Mouse (Mus musculus): ENCODE data around the gene Zpbp. TPM values are rescaled to one million over a fixed set of nuclear protein-coding genes. Genes with fewer than 3 reads are reported as not detected.
A peak's percentile ranks its signal among the peaks of the same experiment; 100 is the strongest.

Zpbp gene
- 0.29 and 0.31 TPM in 2 replicates for polyA plus RNA-seq (2012; rRNA removed)

DNA sequence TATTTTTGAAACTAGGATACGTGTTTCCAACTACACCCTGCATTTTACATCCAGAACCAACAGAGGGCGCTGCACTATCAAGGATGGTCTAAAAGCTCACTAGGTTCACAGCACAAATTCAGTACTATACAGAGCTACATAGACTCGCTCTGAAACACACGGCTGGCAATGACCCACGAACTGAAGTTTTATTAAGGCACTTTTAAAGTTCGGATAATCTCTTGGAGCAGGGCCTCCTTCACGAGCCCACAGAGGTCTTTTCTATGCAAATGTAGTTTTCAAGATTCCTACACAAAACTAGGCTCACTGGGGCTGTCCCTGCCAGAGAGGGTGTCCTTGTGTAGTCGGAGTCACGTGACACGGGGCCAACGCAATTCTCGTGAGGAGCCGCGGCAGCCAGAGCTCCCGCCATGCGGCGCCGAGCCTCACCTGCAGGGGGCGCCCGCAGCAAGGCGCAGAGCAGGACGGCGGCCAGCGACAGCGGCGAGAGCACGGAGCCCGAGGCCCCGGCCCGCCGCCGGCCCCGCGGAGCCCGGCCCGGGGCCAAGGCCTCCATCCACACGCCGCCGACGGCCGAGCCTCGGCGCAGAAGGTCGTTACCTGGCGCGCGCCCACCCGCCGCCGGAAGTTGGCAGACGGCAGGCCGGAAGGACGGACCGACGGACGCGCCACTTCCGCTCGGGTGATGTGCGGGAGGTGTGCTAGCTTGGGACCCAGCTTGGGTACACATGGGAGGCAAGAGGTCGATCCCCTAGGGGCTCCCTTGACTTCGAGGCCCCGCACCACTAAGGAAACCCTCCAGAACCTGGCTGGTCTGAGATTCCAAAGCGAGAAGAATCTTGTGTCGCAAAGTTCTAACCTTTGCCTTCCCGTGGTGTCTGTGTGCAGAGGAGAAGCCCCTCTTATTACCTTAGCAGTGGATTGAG lies at the start of gene Zpbp, which contains the start of gene Spata48:
TSS of gene Zpbp (minus strand) at position 774 of the 926 bp plus-strand sequence.
TSS of gene Spata48 (plus strand) at position 460 of the 926 bp plus-strand sequence.
- DNase-seq (ENCODE audit: low spot score) = peak; percentile 87

DNA sequence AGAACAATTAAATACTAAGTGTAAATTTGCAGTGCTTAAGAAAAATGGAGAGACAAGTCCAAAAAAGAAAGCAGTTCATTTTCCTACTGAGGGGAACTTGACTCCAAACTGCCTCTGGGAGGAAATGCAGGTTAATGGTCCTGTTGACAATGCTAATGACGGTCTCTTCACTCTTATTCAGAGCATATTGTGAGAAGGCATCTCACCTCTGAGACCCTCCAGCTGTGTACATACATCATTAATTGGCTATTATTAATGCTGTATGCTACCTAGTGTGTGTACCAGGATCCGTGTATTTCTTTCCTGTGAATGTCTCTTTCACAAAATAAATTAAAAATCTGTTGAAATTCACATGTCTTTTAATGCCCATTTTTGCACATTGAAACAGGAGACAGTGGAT lies 47.2 kb upstream of the Zpbp start:
- no peak for DNase-seq (ENCODE audit: low spot score)

DNA sequence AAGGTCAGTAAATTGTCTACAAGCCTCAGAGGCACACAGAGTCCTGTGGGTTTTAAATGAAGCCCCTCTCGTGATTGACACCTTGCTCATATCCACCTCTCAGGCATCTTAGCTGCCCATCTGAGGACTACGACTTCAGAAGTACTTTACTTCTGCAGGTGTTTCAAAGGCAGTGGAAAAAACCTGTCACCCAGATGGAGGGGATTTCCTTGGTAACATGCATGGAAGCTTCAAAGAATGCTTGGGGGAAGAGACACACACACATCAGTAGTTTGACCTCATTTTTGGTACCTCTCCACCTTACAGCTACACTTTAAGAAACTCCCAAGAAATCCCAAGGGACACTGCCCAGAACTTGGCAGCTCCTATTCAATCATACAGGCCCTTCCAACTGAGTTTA lies 44.0 kb upstream of the Zpbp start:
- no peak for DNase-seq (ENCODE audit: low spot score)

DNA sequence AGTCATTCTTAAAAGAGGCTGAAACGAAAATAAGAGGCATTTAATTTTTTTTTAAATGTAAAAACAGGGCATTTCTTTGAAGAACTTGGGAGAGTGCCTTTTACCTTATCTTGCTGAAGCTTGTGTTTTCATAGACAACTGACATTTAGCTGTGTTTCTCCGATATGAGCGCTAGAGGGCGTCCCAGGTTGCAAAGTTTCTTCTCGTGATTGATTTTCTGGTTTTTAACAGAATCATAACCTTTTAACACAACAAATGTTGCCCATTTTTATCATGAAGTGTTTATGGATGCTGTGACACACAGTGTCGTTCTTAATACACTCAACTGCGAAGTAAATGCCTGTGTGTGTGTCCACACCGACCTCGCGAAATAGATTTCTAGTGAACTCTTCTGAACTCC lies 37.7 kb upstream of the Zpbp start:
- DNase-seq (ENCODE audit: low spot score) = no peak

DNA sequence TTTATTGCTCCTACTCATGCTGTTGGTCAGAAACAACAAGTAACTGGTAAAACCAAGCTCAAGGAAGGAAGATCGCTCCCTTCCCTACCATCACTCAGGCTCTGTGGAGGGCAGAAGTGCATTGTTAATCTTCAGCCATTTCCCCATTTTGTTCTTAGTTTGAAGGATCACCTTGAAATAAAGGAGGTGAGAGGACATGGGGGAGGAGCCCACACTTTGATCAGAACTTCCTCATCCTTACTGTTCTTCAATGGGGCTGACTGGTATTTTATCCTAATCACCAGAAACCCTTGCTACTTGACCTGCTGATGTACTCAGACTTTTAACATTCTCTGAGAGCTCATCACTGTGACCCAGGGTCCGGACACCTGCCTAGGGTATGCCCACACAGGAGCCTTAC lies 33.5 kb upstream of the Zpbp start:
- DNase-seq (ENCODE audit: low spot score) = no peak

DNA sequence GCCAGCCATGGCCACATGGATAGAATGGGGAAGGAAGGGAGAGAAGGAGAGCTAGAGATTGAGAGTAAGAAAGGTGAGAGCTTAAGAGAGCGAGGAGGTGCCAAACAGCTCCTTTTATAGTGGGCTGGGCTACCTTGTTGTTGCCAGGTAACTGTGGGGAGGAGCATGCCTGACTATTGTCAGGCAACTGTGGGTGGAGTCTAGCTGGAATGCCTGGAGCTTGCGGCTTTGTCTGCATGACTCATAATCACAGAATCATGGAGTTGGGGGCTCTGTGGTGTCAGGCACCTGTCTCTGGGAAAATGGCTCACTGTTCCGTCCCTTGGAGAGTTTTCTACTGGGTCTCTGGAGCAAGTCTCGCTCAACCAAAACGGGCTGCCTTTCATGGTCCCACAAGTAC lies 29.8 kb upstream of the Zpbp start:
- DNase-seq (ENCODE audit: low spot score) = no peak

DNA sequence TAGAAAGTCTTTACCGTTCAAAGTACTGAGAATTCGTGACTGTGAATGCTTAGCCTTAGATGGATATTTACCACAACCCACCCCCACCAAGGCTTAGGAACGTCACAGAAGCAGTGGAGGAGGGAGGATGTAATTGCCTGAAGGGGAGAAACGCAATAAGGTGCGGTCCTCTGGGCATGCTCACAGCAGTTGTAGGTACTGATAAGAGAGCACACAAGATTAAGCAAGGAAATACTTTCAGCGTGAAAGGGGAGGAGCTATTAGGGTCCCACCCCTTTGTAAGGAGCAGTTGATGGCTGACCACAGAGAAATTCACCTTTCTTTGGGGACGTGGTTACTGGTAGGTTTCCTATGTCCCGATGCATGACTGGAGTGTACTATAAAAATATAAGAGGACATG lies 22.2 kb upstream of the Zpbp start:
- DNase-seq (ENCODE audit: low spot score) = no peak

DNA sequence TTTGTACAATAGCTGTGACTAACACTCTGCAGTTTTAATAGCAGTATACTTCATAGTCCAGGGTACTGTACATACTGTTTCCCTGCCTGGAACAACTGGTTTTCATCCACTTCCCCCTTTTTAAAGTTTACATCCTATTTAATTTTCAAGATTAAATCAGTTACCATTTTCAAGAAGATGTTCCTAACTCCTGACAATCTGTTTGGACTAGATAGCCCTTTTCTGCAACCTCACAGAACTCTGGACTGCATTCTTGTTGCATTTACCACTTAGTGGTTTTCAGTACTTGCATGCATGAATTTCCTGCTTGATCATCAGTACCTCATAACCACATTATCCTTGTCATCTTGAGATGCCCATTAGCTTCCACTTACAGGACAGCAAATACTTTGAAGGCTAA lies 6.7 kb upstream of the Zpbp start:
- DNase-seq (ENCODE audit: low spot score) = no peak

DNA sequence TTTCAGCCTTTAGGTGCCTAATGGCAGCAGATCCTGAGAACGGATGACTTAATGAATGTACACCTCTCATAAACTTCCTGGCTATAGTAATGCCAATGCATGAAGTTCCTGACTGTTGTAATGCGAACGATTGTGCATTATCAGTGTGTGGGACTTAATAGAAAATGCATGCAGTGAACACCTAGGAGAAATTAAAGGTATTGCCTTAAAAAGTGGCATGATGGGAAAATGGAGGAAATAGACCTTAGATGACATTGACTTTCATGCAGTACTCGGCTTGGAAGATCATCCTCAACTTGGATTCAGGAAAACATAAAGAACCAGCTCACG lies 318 bp upstream of the Zpbp start:
- DNase-seq (ENCODE audit: low spot score) = no peak

DNA sequence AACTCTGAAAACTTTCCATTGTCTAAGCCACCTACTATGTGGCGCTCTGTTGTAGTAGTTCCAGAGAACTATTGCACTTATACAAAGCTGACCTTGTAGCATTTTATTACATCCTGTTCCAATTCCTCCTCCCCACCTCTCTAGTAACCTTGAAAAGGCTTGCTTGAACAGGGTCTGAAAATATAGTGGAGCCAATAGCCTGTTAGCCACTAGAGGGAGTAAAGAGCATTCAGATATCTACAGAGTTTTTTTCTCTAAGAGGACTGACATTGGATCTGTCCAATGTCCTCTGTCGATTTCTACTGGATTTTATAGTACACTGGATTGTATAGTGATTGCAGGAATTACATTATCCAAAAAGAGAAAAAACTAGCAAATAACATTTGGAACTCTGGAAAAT lies 7.2 kb downstream of the Zpbp start:
- no peak for DNase-seq (ENCODE audit: low spot score)

DNA sequence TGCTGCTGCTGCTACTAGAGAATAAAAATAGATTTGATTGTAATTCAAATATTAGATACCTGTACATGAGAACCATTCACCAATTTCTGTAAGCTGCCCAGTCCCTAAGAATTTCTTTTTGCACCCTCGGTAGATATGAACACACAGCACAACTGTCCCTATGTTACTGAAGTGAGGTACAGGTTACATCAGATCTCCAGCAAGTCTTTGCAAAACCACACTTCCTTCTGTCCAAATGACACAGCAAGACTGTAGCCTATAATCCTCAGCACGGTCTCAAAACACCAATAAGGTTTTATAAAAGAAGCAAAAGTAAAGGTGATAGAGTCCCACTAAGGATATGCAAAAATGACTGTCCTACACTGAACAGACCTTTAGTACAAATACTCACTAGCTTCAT lies 44.9 kb downstream of the Zpbp start:
- no peak for DNase-seq (ENCODE audit: low spot score)

DNA sequence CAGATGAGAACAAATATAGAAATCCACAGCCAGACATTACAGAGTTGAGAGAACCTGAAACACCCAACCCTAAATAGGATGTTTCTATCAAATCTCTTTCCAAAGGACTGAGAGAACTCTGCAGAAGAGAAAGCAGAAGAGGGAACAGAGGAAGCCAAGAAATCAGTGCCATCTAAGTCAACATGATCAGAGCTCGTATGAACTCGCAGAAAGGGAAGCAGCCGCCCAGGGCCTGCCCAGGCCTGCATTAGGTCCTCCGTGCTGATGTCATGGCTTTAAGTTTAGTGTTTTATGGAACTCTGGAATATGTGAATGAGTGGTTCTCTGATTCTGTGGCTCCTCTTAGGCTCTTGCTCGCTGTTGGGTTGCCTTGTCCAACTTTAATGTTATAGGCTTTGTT lies 48.0 kb downstream of the Zpbp start:
- DNase-seq (ENCODE audit: low spot score) = no peak

DNA sequence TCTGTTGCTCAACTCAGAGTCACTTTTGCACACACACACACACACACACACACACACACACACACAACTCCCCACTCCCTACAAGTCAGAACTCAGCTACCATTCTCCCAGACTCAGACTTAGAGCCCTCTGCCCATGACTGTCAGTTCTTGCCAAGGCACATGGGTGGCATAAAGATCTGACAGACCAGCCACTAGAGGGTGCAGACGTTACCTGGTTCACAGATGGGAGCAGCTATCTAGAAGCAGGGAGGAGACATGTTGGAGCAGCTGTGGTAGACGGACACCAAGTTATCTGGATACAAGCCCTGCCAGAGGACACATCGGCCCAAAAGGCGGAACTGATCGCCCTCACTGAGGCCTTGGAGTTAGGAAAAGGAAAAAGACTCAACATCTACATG lies 67.5 kb downstream of the Zpbp start:
- no peak for DNase-seq (ENCODE audit: low spot score)

DNA sequence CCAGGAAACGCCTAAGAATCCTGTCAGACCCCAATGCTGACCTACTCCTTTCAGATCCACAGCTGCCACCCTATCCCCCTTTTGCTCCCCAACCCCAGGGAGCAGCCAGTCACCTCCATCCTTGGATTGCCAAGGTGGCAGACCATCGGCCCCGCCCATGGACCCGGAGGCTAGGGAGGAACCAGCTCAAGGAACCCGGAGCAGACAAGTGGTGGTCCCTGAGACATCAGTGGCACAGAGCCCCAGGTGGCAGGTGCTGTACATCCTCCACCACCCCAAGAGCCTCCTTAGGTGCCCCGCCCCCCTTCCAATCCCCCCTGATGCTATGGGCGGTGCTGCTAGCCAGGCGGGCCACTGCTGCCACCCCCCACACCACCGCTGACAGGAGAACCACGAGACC lies 69.0 kb downstream of the Zpbp start:
- no peak for DNase-seq (ENCODE audit: low spot score)

DNA sequence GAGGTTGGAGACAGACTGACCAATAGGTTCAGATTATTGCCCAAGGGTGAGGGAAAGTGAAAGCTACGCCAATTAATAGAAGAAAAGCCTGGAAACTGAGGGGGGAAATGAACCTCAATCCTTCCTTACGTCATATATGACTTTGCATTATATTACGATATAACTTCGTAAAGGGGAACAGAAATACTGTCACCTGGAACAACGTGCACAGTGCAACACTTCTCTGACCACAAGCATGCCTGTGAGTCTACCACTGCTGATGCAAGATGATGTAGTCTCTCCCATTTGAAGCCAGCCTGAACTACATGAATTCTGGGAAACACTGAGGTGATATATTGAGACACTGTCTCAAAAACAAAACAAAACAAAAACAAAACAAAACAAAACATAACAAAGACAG lies 90.9 kb downstream of the Zpbp start:
- no peak for DNase-seq (ENCODE audit: low spot score)

DNA sequence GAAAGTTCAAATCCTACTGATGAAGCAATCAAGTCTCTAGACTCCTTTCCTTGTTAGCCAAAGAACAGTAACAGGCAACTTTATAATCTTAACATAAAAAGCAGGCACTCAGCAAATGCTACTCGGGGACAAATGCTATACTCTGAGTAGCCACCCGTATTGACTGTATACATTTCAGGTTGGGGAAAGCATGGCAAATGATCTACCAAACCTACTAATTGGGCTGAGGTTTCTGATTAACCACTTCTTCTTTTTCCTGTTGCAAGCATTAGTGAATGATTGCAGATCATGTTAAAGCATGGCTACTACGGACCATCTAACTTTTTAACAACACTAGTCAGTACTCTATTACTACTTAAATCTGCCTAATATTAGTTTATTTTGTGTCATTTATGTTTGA lies 178.7 kb downstream of the Zpbp start:
- no peak for DNase-seq (ENCODE audit: low spot score)

DNA sequence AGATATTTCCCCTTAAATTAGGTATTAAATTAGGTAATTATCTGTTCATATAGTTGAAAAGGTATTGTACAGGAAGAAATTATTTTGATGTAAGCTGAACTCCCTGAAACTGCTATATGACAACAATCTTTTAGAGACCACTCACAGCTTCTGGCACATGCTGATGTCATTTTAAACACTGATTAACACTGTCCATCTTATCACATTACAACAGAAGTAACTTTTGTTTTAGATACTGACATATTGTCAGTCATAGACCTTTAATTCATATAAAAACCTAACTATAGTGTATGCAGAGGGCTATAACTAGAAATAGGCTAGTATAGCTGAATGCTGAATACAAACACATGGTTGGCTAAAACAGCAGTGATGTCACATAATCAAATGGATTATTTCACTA lies 182.1 kb downstream of the Zpbp start:
- no peak for DNase-seq (ENCODE audit: low spot score)

DNA sequence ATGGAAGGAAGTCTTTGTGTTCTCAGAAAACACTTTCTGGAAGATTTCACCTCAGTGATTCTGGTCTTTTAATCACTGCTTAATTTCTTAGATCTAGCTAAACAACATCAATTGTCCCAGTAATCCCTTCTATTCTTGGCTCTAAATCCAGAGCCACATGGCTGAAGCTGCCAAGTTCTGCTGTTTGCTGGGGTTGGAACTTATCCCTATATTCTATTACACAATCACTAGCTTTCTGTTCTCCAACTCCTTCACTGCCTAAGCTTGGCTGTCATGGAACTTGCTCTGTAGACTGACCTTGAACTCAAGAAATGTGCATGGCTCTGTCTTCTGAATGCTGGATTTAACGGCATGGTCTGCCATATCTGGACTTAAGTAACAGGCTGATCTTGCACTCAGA lies 204.9 kb downstream of the Zpbp start:
- DNase-seq (ENCODE audit: low spot score) = no peak

DNA sequence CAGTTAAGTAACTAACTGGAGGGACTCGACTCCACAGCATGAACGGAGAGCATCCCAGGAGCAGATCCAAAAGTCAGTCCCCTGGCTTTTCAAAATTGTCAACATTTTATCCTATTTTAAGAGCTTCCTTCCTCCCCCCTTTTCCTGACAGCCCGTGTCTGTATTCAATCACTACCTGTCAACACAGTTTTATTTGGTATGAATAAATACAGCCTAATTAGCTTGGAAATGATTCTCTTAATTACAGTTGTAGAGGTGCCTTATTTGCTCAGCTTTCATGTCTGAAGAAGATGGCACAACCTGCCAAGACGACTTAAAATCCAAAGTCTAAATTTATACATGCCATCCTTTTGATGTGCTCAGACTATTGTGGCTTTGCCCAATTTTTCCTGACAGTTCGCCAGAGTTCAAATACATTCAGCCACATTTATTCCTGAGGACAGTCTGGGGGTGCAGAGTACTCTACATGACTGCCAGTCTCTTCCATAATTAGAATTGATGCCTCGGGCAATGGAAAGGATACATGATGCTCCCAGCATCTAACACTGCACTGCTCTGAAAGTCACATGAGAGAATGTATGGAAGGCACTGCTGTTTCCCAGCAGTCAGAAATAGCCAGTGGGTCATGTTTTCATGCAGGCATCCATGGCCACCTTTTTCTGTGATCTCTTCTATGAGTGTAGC lies 219.4 kb downstream of the Zpbp start:
- no peak for DNase-seq (ENCODE audit: low spot score)

DNA sequence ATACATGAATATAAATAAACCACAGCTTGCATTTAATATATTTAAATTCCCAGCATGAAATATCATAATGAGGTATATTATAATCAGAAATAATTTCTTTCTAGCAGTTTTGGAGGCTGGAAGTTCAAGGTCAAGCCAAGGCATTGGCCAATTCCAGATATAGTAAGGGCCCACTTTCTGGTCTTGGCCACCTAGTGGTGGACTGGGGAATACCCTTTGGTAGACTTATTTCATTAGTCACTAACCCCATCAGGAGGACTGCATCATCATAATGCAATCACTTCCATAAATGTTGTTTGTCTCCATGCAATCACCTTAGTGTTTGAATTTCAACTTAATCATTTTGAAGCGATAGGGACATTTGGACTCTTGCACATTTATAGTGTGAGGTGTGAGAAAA lies 222.9 kb downstream of the Zpbp start:
- no peak for DNase-seq (ENCODE audit: low spot score)

All from urinary bladder, adult 2 months (tissue).